Mouse (Mus musculus) inflammation-experienced regulatory T-cells (primary cell): ENCODE data around the gene Gm2956. TPM values are rescaled to one million over a fixed set of nuclear protein-coding genes. Genes with fewer than 3 reads are reported as not detected.

Source experiments
- polyA plus RNA-seq, 2 experiments: library from polyadenylated mRNA; unstranded; fragments of 100-300 nt; shearing (Covaris generic); gene quantifications; one replicate each; pipeline ENCODE4 v1.2.1; 2017

Gene Gm2956
- polyA plus RNA-seq = 1 to 10 TPM in 1 of 2 experiments, not detected in 1; 2.7 TPM

GRCm38 (mm10) chr14:3332087-3332677 lies at the start of gene Gm2956:
Gene Gm2956, plus strand, starts transcription at chr14:3332627.

GRCm38 (mm10) chr14:3394793-3395192 lies 62.4 kb downstream of the Gm2956 start, which contains the start of gene Gm10413:
Gene Gm10413, plus strand, starts transcription at chr14:3395093.

Other genes with a start within 250 kb of the Gm2956 start
- gene Gm10340, start 198.6 kb upstream of the Gm2956 start, polyA plus RNA-seq = not detected
- under 1 TPM in 1 of 2 experiments, not detected in 1; 0.49 TPM for gene Gm5795, start 144.4 kb upstream of the Gm2956 start, polyA plus RNA-seq
- gene D830030K20Rik, start 124.1 kb upstream of the Gm2956 start, polyA plus RNA-seq = 10 to 100 TPM in 1 of 2 experiments, 1 to 10 TPM in 1; 9.6 to 39.2 TPM
- not detected for gene Gm10413, start 62.5 kb downstream of the Gm2956 start, polyA plus RNA-seq
- 10 to 100 TPM in 1 of 2 experiments, 1 to 10 TPM in 1; 3.1 to 14.0 TPM for gene Gm10409, start 80.0 kb downstream of the Gm2956 start, polyA plus RNA-seq
- gene Gm3005, start 95.5 kb downstream of the Gm2956 start, polyA plus RNA-seq = 1 to 10 TPM; 2.3 to 7.8 TPM
- gene Gm10408, start 116.8 kb downstream of the Gm2956 start, polyA plus RNA-seq = under 1 TPM; 0.24 to 0.38 TPM